Mouse (Mus musculus): ENCODE measurements at regions not wholly inside any gene's neighbourhood (a gene's known extent, or its start where the extent isn't known, plus 50 kb on each side); places are given as distances from the start of the nearest gene placed in this dataset.

- DNase-seq (ENCODE audit: low read depth, low spot score), result no peak
Measured at GRCm38 (mm10) chr4:69116353-69116752, 162.2 kb upstream of the Brinp1 start.

GRCm38 (mm10) chr4:69105188-69105587 is 151.0 kb upstream of the Brinp1 start:
- DNase-seq (ENCODE audit: low read depth, low spot score), result no peak

GRCm38 (mm10) chr4:69095748-69096408 is 141.7 kb upstream of the Brinp1 start:
- no peak for DNase-seq (ENCODE audit: low read depth, low spot score)

- DNase-seq (ENCODE audit: low read depth, low spot score), result no peak
Measured at GRCm38 (mm10) chr4:69078085-69078484, 123.9 kb upstream of the Brinp1 start.

- DNase-seq (ENCODE audit: low read depth, low spot score), result no peak
Measured at GRCm38 (mm10) chr4:69077316-69077715, 123.1 kb upstream of the Brinp1 start.

- DNase-seq (ENCODE audit: low read depth, low spot score), result no peak
Measured at GRCm38 (mm10) chr4:69039645-69040342, 85.6 kb upstream of the Brinp1 start.

- peak; percentile 14 for DNase-seq (ENCODE audit: low read depth, low spot score)
Measured at GRCm38 (mm10) chr4:69034166-69034565, 80.0 kb upstream of the Brinp1 start.

- no peak for DNase-seq (ENCODE audit: low read depth, low spot score)
Measured at GRCm38 (mm10) chr4:69020159-69020727, 66.0 kb upstream of the Brinp1 start.

- no peak for DNase-seq (ENCODE audit: low read depth, low spot score)
Measured at GRCm38 (mm10) chr4:69015396-69015795, 61.2 kb upstream of the Brinp1 start.

Measured in mesoderm, embryonic 11.5 days (tissue).